Mouse (Mus musculus) testis, adult 2 months (tissue): ENCODE measurements around the gene Calu.

ENCODE experiments used
- CTCF ChIP-seq: fragments of 200-500 bp; IDR thresholded peaks from 2 replicates; pipeline ENCODE4 v1.5.1; 2012; ENCODE audit warnings: low read depth, mild to moderate bottlenecking, inconsistent platforms, low read length, moderate library complexity; ENCODE audit not compliant: control insufficient read depth, insufficient read depth, insufficient replicate concordance
- POLR2A ChIP-seq: fragments of 200-500 bp; IDR thresholded peaks from 2 replicates; pipeline ENCODE4 v1.6.1; 2012; ENCODE audit warnings: low read depth, mild to moderate bottlenecking, inconsistent platforms, low read length, moderate library complexity; ENCODE audit not compliant: control insufficient read depth

- no peak for TF ChIP-seq CTCF
- no peak for TF ChIP-seq POLR2A
Measured at GRCm38 (mm10) chr6:29317941-29318340, 29.9 kb upstream of the Calu start.
